Mouse (Mus musculus): Measurements from ENCODE around the gene Helz.

DNA sequence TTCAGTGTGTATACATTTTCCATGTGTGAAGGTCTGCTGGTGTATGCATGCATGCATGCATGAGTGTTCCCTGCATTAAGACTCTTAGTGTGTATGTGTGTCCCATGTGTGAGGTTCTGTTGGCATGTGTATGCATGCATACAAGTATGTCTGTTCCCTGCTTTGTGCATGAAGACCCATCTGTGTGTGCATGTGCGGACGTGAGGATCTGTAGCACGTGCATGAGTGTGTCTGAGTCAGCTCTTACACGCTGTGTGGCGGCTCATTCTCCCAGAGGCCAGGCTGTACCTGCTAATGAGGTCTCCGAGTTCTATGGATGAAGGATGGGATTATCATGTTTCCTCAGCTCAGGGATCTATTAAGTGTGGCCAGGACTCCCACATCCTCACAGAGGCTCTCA lies 157.3 kb downstream of the Helz start:
- no peak for TF ChIP-seq ZNF384 (IDR thresholded peaks at IDR 0.05; ENCODE audit: low read depth, low read length)
- TF ChIP-seq CHD2 (IDR thresholded peaks at IDR 0.05; ENCODE audit: low read depth, low read length): no peak
- no peak for TF ChIP-seq HCFC1 (IDR thresholded peaks at IDR 0.05; ENCODE audit: borderline replicate concordance, insufficient read depth, low read length)
